Mouse (Mus musculus): ENCODE results near the gene Hmcn2.

DNA sequence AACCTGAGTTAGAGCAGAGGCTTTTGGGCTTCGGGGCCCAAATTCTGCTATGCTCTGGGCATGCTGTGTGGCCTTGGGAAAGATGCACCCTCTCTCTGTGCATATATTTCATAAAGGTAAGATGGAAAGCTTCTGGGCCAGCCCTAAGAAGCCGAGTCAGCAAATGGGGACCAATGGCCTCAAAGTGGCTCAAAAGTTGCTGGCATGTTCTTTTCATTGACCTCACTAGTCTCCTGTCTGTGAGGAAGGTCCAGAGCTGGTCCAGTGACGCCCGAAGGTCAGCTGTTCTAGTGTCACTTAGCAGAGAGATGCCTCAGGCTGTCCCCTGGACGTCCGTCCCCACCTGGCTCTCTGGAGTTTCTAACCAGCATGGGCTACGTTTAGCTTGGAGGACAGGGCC lies 154.6 kb downstream of the Hmcn2 start:
- no peak for TF ChIP-seq CTCF (IDR thresholded peaks at IDR 0.05)
- no peak for TF ChIP-seq EP300 (IDR thresholded peaks at IDR 0.05; ENCODE audit: insufficient read depth, low read depth, low read length)

Data from heart, adult 2 months (tissue).